Mouse (Mus musculus): Measurements from ENCODE around the gene Pm20d1.

Gene Pm20d1

GRCm38 (mm10) chr1:131829279-131829678 is 32.1 kb downstream of the Pm20d1 start:
- no peak for DNase-seq (ENCODE audit: low spot score)

GRCm38 (mm10) chr1:131830561-131830960 is 33.4 kb downstream of the Pm20d1 start:
- no peak for DNase-seq (ENCODE audit: low spot score)

DNA sequence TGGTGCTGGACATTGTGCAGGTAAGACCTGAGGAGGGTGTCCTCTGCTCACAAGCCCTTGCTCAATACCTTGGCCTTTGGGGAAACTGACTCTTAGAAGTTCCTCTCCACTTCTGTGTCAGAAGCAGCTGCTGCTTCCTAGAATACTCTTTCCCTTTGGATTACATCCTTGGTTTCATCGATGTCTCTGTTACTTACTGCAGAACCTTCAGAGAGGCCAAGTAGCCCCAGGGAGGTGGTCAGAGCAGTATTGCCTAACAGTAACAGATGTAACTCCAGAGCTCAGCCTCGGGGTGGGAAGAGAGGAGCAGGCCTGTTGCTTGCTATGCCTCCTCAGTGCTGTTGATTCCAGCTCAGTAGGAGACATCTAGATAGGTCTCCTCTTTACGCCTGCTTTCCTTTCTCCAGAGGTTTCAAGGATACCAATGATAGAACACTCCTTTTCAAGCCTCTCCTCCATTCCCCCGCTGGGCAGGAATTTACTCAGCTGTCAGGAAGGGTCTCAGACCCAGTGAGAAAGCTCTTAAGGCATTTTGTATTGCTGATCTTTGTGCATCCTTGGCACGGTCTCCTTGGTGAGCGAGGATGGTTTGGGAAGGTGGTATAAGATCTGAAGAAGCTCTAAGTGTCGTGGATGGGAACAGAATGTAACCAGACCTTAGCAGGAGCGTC is 33.9 kb downstream of the Pm20d1 start:
- no peak for DNase-seq (ENCODE audit: low spot score)

DNA sequence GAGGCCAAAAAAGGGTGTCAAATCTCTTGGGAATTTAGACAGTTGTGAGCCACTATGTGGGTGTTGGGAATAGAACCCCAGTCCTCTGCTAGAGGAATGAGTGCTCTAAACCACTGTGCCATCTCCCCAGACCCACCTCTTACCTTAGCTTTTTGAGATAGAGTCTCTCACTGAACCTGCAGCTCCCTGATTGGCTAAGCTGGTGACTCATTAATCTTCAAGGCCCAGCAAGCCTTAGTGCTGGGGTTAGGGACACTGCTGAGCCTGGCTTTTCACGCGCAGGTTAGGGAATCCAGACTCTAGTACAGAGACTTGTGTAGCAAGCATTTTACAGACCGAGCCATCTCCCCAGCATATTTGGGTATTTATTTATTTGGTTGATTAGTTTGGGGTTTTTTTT is 39.9 kb downstream of the Pm20d1 start:
- DNase-seq (ENCODE audit: low spot score), result no peak

- DNase-seq (ENCODE audit: low spot score), result no peak
Observed at GRCm38 (mm10) chr1:131838542-131838941, 41.4 kb downstream of the Pm20d1 start.

- no peak for DNase-seq (ENCODE audit: low spot score)
Observed at GRCm38 (mm10) chr1:131839279-131839678, 42.1 kb downstream of the Pm20d1 start.

DNA sequence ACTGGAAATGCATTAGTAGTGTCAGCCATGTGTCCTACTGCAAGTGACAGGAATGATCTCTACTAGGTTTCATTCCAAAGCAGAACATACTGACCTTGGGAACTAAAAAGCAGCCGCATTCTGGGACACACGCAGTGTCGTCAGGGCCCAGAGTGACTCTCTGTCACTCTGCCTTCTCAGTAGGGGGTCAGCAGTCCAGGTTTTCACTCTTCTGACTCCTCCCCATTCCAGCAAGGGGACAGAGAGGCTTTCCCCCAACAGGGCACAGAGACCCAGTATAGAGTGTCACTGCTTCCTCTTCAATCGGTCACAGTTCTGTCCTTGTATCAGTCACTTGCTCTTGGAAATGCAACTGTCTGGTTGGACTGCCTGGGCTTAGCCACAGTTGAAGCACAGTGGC is 45.0 kb downstream of the Pm20d1 start:
- DNase-seq (ENCODE audit: low spot score), result no peak

DNA sequence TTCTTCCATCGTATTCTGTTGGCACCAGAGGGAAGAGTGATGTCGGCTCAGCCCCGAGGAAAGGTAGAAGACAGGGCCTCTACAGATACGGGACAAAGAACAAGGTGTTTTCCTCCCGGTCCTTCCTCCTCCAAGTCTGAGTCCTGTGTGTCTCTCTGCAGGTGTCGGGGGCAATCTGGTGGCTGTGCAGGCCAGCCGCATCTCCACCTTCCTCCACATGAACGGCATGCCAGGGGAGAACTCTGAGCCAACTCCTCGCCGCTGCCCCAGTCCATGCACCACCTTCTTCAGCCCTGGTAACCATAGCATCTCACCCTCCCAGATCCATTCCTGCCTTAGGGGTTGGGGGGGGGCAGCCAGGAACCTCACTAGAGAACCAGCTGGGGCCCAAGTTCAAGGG is 46.6 kb downstream of the Pm20d1 start:
- DNase-seq (ENCODE audit: low spot score), result no peak

GRCm38 (mm10) chr1:131844883-131845282 is 47.7 kb downstream of the Pm20d1 start:
- DNase-seq (ENCODE audit: low spot score), result no peak

DNA sequence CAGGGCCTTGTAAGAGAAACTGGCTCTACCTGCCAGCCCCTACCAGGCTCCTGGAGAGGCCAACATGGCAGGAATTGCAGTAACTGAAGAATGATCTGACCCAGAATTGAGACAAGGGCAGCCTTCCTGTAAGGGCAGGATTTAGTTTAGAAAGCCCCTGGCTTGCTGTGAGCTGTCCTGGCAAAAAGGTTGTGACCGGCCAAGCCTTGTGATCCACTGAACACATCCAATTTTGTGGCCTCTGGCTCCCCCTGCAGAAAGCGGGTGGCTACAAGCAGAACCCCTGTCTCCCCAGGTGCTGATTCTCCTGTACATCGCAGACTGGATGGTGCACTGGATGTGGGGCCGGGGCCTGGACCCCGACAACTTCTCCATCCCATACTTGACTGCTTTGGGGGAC is 49.1 kb downstream of the Pm20d1 start:
- peak; percentile 26 for DNase-seq (ENCODE audit: low spot score)

DNA sequence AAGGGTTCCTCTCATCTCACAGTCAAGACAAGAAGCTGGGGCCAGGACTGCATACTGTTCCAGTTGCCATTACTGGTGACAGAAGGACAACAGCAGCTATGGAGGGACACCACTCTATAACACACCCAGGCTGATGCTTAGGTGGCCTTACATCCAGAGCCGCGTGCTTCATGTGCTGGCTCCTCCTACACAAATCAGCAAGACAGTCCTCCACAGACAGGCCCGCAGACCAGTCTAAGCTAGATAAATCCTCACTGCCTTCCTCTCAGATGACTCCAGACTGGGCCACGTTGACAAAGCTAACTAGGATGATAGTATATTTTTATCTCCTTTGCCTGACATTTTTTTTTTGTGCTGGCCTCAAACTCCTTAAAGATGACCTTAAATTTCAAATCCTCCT is 64.6 kb downstream of the Pm20d1 start:
- DNase-seq (ENCODE audit: low spot score), result no peak

DNA sequence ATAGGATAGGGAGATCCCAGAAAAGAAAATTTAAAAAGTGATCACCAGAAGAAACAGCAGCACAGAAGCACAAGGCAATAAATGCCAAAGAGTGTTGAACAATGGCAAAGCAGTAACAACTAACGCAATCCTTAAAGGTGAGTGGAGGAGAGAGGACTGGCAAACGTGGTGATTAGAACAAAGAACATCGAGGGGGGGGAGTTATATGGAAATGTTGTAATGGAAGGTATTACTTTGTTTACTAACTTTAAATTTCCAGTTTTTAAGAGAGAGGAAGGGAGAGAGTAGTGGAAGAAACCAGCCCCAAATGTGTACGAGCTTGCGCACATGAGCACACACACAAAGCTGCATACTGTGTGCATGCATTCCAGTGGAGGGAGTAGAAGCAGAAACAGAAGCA is 68.4 kb downstream of the Pm20d1 start:
- DNase-seq (ENCODE audit: low spot score), result no peak

DNA sequence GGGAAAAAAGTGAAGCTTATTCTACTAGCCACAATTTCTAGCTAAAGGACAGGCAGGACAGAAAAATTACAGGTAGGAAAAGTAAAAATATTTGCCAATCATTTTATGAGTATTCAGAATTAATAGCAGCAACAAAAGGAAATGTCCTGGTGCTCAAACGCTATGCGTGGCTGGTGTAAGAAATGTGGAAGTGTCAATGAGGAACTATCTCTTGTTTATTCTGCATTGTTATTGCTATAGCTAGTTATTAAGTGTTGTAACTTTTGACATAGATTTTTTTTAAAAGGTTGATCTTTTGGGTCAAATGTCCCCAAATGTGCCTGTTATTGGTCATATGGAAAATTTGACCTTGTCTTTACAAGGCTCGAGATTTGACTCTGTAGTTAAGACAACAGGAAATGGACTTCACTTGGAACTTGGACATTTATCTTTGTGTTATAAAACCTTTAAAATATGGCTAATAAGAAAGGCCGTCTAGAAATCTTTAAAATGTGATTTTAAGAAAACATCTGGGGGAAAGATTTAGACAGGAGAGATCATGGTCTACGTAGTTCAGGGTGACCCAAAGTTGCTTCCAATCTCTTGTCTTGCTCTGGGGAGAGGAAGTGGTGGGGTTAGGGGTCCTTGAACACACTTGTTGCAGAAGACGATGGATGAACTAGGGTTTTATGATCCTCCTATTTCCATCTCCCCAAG is 69.3 kb downstream of the Pm20d1 start:
- no peak for DNase-seq (ENCODE audit: low spot score)

- peak; percentile 88 for DNase-seq (ENCODE audit: low spot score)
Observed at GRCm38 (mm10) chr1:131867093-131867945, 70.1 kb downstream of the Pm20d1 start, which contains the start of gene Rab29. Gene Rab29 (plus strand): TSS chr1:131867224.

DNA sequence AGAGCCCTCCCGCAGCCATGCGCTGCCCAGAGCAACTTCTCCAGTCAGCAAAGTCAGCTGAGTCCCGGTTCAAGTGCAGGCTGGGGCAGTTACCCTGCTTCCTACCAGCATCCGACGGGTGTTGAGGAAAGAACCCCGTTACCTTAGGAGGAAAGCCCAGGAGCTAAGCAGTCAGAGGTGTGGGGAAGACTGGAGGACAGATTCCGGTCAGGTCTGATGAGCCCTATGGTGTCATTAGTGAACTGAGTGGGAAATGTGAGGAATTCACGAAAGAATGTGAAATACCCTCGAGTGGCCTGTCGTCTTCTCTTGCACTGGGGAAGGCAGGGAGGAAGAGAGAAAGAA is 70.7 kb downstream of the Pm20d1 start:
- no peak for DNase-seq (ENCODE audit: low spot score)

DNA sequence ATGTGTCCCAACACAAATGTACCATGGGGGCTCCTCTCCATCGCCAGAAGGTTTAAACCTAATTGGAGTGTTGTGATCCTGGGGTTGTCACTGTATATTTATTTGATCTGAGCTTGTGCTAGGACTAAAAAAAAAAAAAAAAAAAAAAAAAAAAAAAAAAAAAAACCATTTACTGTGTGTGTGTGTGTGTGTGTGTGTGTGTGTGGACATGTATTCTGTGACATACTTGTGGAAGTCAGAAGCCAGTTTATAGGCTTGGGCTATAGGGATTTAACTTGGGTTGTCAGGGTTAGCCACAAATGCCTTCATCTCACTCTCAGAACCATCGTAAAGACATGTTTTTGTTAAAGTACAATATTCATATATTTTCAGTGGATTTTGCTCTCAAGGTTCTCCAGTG is 72.4 kb downstream of the Pm20d1 start:
- DNase-seq (ENCODE audit: low spot score), result no peak

Data from urinary bladder, postnatal 25 days (tissue).